14 mouse cellular contexts compared by ENCODE assay signal in genomic region chr10:41986126-41986525, GRCm38 (mm10).
"Had no signal": no experiment of that assay in that cellular context is flagged by ENCODE, and none has a peak within 500 bp of the region (broad histone marks: within the 10 kb centered on the region; RNA-seq: fewer than 3 reads in every experiment).

No protein-coding gene starts in this region.

- H3K36me3 ChIP-seq: limb, embryonic 12.5 days; limb, embryonic 15.5 days; liver, embryonic 13.5 days; stomach, embryonic 15.5 days had no signal

- H3K9me3 ChIP-seq: limb, embryonic 12.5 days; limb, embryonic 15.5 days; liver, embryonic 13.5 days; stomach, embryonic 15.5 days had no signal

- H3K9ac ChIP-seq: limb, embryonic 12.5 days; limb, embryonic 15.5 days; liver, embryonic 13.5 days; stomach, embryonic 15.5 days had no signal

- DNase-seq: kidney, postnatal 14 days; kidney, postnatal 4 days; left cerebral cortex, postnatal 4 days; liver, embryonic 13.5 days; lung, adult 2 months; lung, postnatal 14 days; lung, postnatal 4 days; midbrain, embryonic 14.5 days; right cerebral cortex, postnatal 25 days; spleen, adult 18-20 months; thymus, postnatal 25 days had no signal

- H3K4me1 ChIP-seq: limb, embryonic 12.5 days; liver, embryonic 13.5 days; stomach, embryonic 15.5 days had no signal

- H3K27ac ChIP-seq: limb, embryonic 12.5 days; limb, embryonic 15.5 days; liver, embryonic 13.5 days; stomach, embryonic 15.5 days had no signal

- H3K27me3 ChIP-seq: limb, embryonic 15.5 days; liver, embryonic 13.5 days; stomach, embryonic 15.5 days had no signal

- H3K4me3 ChIP-seq: limb, embryonic 12.5 days; limb, embryonic 15.5 days; liver, embryonic 13.5 days; stomach, embryonic 15.5 days had no signal
